Mouse (Mus musculus) G1E (cell line): ENCODE results near the gene Gpr152.

Experiments
- CTCF ChIP-seq: IDR thresholded peaks from 2 replicates; pipeline ENCODE4 v1.5.1; 2012; ENCODE audit warnings: low read depth, low read length, inconsistent platforms, mixed read lengths
- GATA1 ChIP-seq: IDR thresholded peaks from 2 replicates; pipeline ENCODE4 v1.6.1; 2012; ENCODE audit warnings: borderline replicate concordance, low read length, inconsistent platforms, mixed read lengths
- POLR2AphosphoS5 ChIP-seq: IDR thresholded peaks from 2 replicates; pipeline ENCODE4 v1.6.1; 2012; ENCODE audit warnings: low read depth, low read length, inconsistent platforms; ENCODE audit not compliant: insufficient replicate concordance
- TAL1 ChIP-seq: conservative IDR thresholded peaks from 2 replicates; pipeline ENCODE4 v1.6.1; 2012; ENCODE audit warnings: low read depth, low read length, inconsistent platforms, mixed read lengths

- TF ChIP-seq CTCF, result no peak
- TF ChIP-seq GATA1, result no peak
- TF ChIP-seq POLR2AphosphoS5, result no peak
- TF ChIP-seq TAL1, result no peak
These were observed 47.7 kb downstream of the Gpr152 start for GRCm38 (mm10) chr19:4187303-4187702.
